Mouse (Mus musculus) thymus, postnatal 14 days (tissue): ENCODE data around the gene Pcgf5.
"Not testable (repeated sequence)": the region's sequence is repeated elsewhere in the genome, so short reads cannot be mapped to it uniquely, and the experiment has no call there.

Experiments
- DNase-seq: peaks from one replicate; pipeline ENCODE4 v3.0.0; 2021

The Pcgf5 gene

GRCm38 (mm10) chr19:36390714-36391113 is 42.6 kb downstream of the Pcgf5 start:
- no peak for DNase-seq

GRCm38 (mm10) chr19:36398500-36398899 is 50.4 kb downstream of the Pcgf5 start:
- no peak for DNase-seq

GRCm38 (mm10) chr19:36408352-36409100 is 60.4 kb downstream of the Pcgf5 start:
- DNase-seq: no peak

GRCm38 (mm10) chr19:36409280-36409860 is 61.3 kb downstream of the Pcgf5 start:
- DNase-seq: peak; percentile 99

- peak; percentile 66 for DNase-seq
These were observed 61.8 kb downstream of the Pcgf5 start for GRCm38 (mm10) chr19:36409861-36410392.

- DNase-seq: no peak
These were observed 71.8 kb downstream of the Pcgf5 start for GRCm38 (mm10) chr19:36419885-36420284.

- no peak for DNase-seq
These were observed 79.2 kb downstream of the Pcgf5 start for GRCm38 (mm10) chr19:36427195-36427876.

- no peak for DNase-seq
These were observed 80.0 kb downstream of the Pcgf5 start for GRCm38 (mm10) chr19:36428116-36428515.

- no peak for DNase-seq
These were observed 81.2 kb downstream of the Pcgf5 start for GRCm38 (mm10) chr19:36429354-36429753.

GRCm38 (mm10) chr19:36433161-36433560 is 85.1 kb downstream of the Pcgf5 start:
- no peak for DNase-seq

GRCm38 (mm10) chr19:36439894-36440714 is 92.0 kb downstream of the Pcgf5 start:
- peak; percentile 44 for DNase-seq

- DNase-seq: no peak
These were observed 103.0 kb downstream of the Pcgf5 start for GRCm38 (mm10) chr19:36450997-36451608.

GRCm38 (mm10) chr19:36451731-36452130 is 103.6 kb downstream of the Pcgf5 start:
- no peak for DNase-seq

- DNase-seq: not testable (repeated sequence)
These were observed 104.1 kb downstream of the Pcgf5 start for GRCm38 (mm10) chr19:36452210-36452609.

- DNase-seq: no peak
These were observed 105.3 kb downstream of the Pcgf5 start for GRCm38 (mm10) chr19:36453451-36453850.

GRCm38 (mm10) chr19:36470106-36470505 is 122.0 kb downstream of the Pcgf5 start:
- peak; percentile 83 for DNase-seq

GRCm38 (mm10) chr19:36471325-36471724 is 123.2 kb downstream of the Pcgf5 start:
- no peak for DNase-seq

- no peak for DNase-seq
These were observed 128.5 kb downstream of the Pcgf5 start for GRCm38 (mm10) chr19:36476596-36476995.

- DNase-seq: peak; percentile 58
These were observed 129.0 kb downstream of the Pcgf5 start for GRCm38 (mm10) chr19:36477151-36477550.

- DNase-seq: peak; percentile 56
These were observed 129.6 kb downstream of the Pcgf5 start for GRCm38 (mm10) chr19:36477684-36478083.

- no peak for DNase-seq
These were observed 142.8 kb downstream of the Pcgf5 start for GRCm38 (mm10) chr19:36490911-36491310.

GRCm38 (mm10) chr19:36495555-36495954 is 147.4 kb downstream of the Pcgf5 start:
- DNase-seq: no peak
